Mouse (Mus musculus) neural tube, embryonic 12.5 days (tissue): ENCODE data around the gene Tmem59l. TPM values are rescaled to one million over a fixed set of nuclear protein-coding genes. Genes with fewer than 3 reads are reported as not detected.

Source experiments
- ATAC-seq: fragments of 200-750 bp; cut with Nextera tagmentation; 2 replicates; pipeline ENCODE4 v1.8.0; 2017; ENCODE audit warnings: low read depth, mild to moderate bottlenecking, moderate TSS enrichment, moderate library complexity; ENCODE audit not compliant: low FRiP score
- H3K27ac ChIP-seq: fragments of 300-500 bp; sonication (generic); 2 replicates; pipeline ENCODE4 v1.5.1; 2016
- H3K27me3 ChIP-seq: fragments of 300-500 bp; sonication (generic); replicated peaks from 2 replicates; pipeline ENCODE4 v1.6.1; 2016; ENCODE audit warnings: mild to moderate bottlenecking
- H3K36me3 ChIP-seq: fragments of 300-500 bp; sonication (generic); 2 replicates; pipeline ENCODE4 v1.6.1; 2016; ENCODE audit warnings: mild to moderate bottlenecking
- H3K4me1 ChIP-seq: fragments of 300-500 bp; sonication (generic); 2 replicates; pipeline ENCODE4 v1.6.1; 2016
- H3K4me2 ChIP-seq: fragments of 300-500 bp; sonication (generic); replicated peaks from 2 replicates; pipeline ENCODE4 v1.6.1; 2016; ENCODE audit warnings: mild to moderate bottlenecking
- H3K4me3 ChIP-seq: fragments of 300-500 bp; sonication (generic); 2 replicates; pipeline ENCODE4 v1.5.1; 2016
- H3K9ac ChIP-seq: fragments of 300-500 bp; sonication (generic); 2 replicates; pipeline ENCODE4 v1.6.1; 2016; ENCODE audit warnings: mild to moderate bottlenecking
- H3K9me3 ChIP-seq: fragments of 300-500 bp; sonication (generic); 2 replicates; pipeline ENCODE4 v1.6.1; 2016; ENCODE audit warnings: mild to moderate bottlenecking
- WGBS: fragments of 180-500 bp; shearing (Covaris S2); methylation state at CpG from one replicate; pipeline ENCODE4 v1.1.7; 2016; 5-methylcytosine and 5-hydroxymethylcytosine counted together
- polyA plus RNA-seq: library from polyadenylated mRNA; unstranded; fragments of >200 nt; fragmentation: Nextera tagmentation; extraction: Ambion mirVana; gene quantifications from 2 replicates; pipeline ENCODE4 v1.2.1, GENCODE M21; 2016

Gene Tmem59l
- polyA plus RNA-seq, 1 experiment from 2014 or later, result 37.9 TPM

- H3K9me3 ChIP-seq, result no peaks in the 10 kb centered on the region
- H3K27me3 ChIP-seq, result no peaks in the 10 kb centered on the region
- H3K4me2 ChIP-seq, result no peak overlapping the region
- H3K36me3 ChIP-seq, result no peaks in the 10 kb centered on the region; the same call in 1 of the 2 replicates
- no peak for ATAC-seq
- WGBS, result 71% methylated on average over 4 of the region's 4 CpGs
- H3K9ac ChIP-seq, result no peak overlapping the region
- no peaks in the 10 kb centered on the region for H3K4me1 ChIP-seq
- H3K4me3 ChIP-seq, result no peak overlapping the region
- H3K27ac ChIP-seq, result no peak overlapping the region
These were observed 23.9 kb downstream of the Tmem59l start for GRCm38 (mm10) chr8:70463306-70463705.

GRCm38 (mm10) chr8:70462516-70462813 is 24.7 kb downstream of the Tmem59l start:
- H3K4me1 ChIP-seq, result no peaks in the 10 kb centered on the region
- H3K4me2 ChIP-seq, result no peak overlapping the region
- no peak overlapping the region for H3K9ac ChIP-seq
- H3K36me3 ChIP-seq, result no peaks in the 10 kb centered on the region; the same call in 1 of the 2 replicates
- no peaks in the 10 kb centered on the region for H3K9me3 ChIP-seq
- WGBS, result 84% methylated on average over 8 of the region's 8 CpGs
- ATAC-seq, result no peak
- no peak overlapping the region for H3K27ac ChIP-seq
- H3K4me3 ChIP-seq, result no peak overlapping the region
- H3K27me3 ChIP-seq, result no peaks in the 10 kb centered on the region

- WGBS, result 86% methylated on average over 16 of the region's 16 CpGs
These were observed 25.2 kb downstream of the Tmem59l start for GRCm38 (mm10) chr8:70461765-70462515.

GRCm38 (mm10) chr8:70460606-70461005 is 26.6 kb downstream of the Tmem59l start:
- no peak overlapping the region for H3K4me3 ChIP-seq
- no peaks in the 10 kb centered on the region for H3K9me3 ChIP-seq
- H3K27me3 ChIP-seq, result no peaks in the 10 kb centered on the region
- H3K9ac ChIP-seq, result no peak overlapping the region
- H3K36me3 ChIP-seq, result no peaks in the 10 kb centered on the region; the same call in 1 of the 2 replicates
- no peak overlapping the region for H3K27ac ChIP-seq
- no peak for ATAC-seq
- no peak overlapping the region for H3K4me2 ChIP-seq
- no peaks in the 10 kb centered on the region for H3K4me1 ChIP-seq
- WGBS, result 75% methylated on average over 9 of the region's 9 CpGs

More at GRCm38 (mm10) chr8:70461765-70462515, 25.2 kb downstream of the Tmem59l start:
- ATAC-seq, result no peak
- no peaks in the 10 kb centered on the region for H3K4me1 ChIP-seq
- no peaks in the 10 kb centered on the region for H3K9me3 ChIP-seq
- no peak overlapping the region for H3K9ac ChIP-seq
- no peak overlapping the region for H3K4me2 ChIP-seq
- no peaks in the 10 kb centered on the region for H3K27me3 ChIP-seq
- no peak overlapping the region for H3K4me3 ChIP-seq
- no peak overlapping the region for H3K27ac ChIP-seq
- no peaks in the 10 kb centered on the region; the same call in 1 of the 2 replicates for H3K36me3 ChIP-seq

GRCm38 (mm10) chr8:70460199-70460598 is 27.0 kb downstream of the Tmem59l start:
- Histone ChIP-seq H3K4me2 (no peak overlapping the region), H3K9ac (no peak overlapping the region), H3K36me3 (no peaks in the 10 kb centered on the region; the same call in 1 of the 2 replicates), H3K9me3 (no peaks in the 10 kb centered on the region), H3K27me3 (no peaks in the 10 kb centered on the region), H3K27ac (no peak overlapping the region), H3K4me3 (no peak overlapping the region), H3K4me1 (no peaks in the 10 kb centered on the region)
- 92% methylated on average over 5 of the region's 5 CpGs for WGBS
- no peak for ATAC-seq

GRCm38 (mm10) chr8:70459636-70460035 is 27.5 kb downstream of the Tmem59l start:
- H3K9ac ChIP-seq, result no peak overlapping the region
- no peak overlapping the region for H3K4me2 ChIP-seq
- H3K36me3 ChIP-seq, result no peaks in the 10 kb centered on the region; the same call in 1 of the 2 replicates
- H3K27ac ChIP-seq, result no peak overlapping the region
- WGBS, result 98% methylated on average over 2 of the region's 2 CpGs
- no peaks in the 10 kb centered on the region for H3K9me3 ChIP-seq
- no peak overlapping the region for H3K4me3 ChIP-seq
- H3K27me3 ChIP-seq, result no peaks in the 10 kb centered on the region
- ATAC-seq, result no peak
- no peaks in the 10 kb centered on the region for H3K4me1 ChIP-seq

- WGBS, result 79% methylated on average over 3 of the region's 3 CpGs
- H3K9ac ChIP-seq, result no peak overlapping the region
- no peak overlapping the region for H3K4me3 ChIP-seq
- H3K27me3 ChIP-seq, result no peaks in the 10 kb centered on the region; the same call in 1 of the 2 replicates
- no peak for ATAC-seq
- no peaks in the 10 kb centered on the region for H3K4me1 ChIP-seq
- H3K27ac ChIP-seq, result no peak overlapping the region
- no peaks in the 10 kb centered on the region for H3K9me3 ChIP-seq
- no peak overlapping the region for H3K4me2 ChIP-seq
- no peaks in the 10 kb centered on the region; the same call in 1 of the 2 replicates for H3K36me3 ChIP-seq
These were observed 28.7 kb downstream of the Tmem59l start for GRCm38 (mm10) chr8:70458462-70458861.

- Histone ChIP-seq H3K4me1 (no peaks in the 10 kb centered on the region), H3K27me3 (peaks cover under 1% of the 10 kb centered on the region), H3K27ac (no peak overlapping the region), H3K36me3 (no peaks in the 10 kb centered on the region; the same call in 1 of the 2 replicates), H3K4me3 (no peak overlapping the region), H3K9ac (no peak overlapping the region), H3K4me2 (no peak overlapping the region), H3K9me3 (no peaks in the 10 kb centered on the region)
- 93% methylated on average over 6 of the region's 6 CpGs for WGBS
- no peak for ATAC-seq
These were observed 29.3 kb downstream of the Tmem59l start for GRCm38 (mm10) chr8:70457882-70458281.

- H3K4me2 ChIP-seq, result no peak overlapping the region
- H3K9ac ChIP-seq, result no peak overlapping the region
- H3K4me3 ChIP-seq, result no peak overlapping the region
- no peak for ATAC-seq
- peaks cover 9% of the 10 kb centered on the region for H3K27me3 ChIP-seq
- WGBS, result 93% methylated on average over 1 of the region's 1 CpGs
- no peak overlapping the region for H3K27ac ChIP-seq
- peaks cover 7% of the 10 kb centered on the region for H3K36me3 ChIP-seq
- H3K9me3 ChIP-seq, result no peaks in the 10 kb centered on the region
- no peaks in the 10 kb centered on the region for H3K4me1 ChIP-seq
These were observed 30.2 kb downstream of the Tmem59l start for GRCm38 (mm10) chr8:70456996-70457395.

- Histone ChIP-seq H3K27me3 (peaks cover 15% of the 10 kb centered on the region), H3K4me3 (no peak overlapping the region), H3K9me3 (no peaks in the 10 kb centered on the region), H3K36me3 (peaks cover 19% of the 10 kb centered on the region), H3K4me2 (no peak overlapping the region), H3K4me1 (no peaks in the 10 kb centered on the region), H3K9ac (no peak overlapping the region), H3K27ac (no peak overlapping the region)
- no peak for ATAC-seq
- WGBS, result 87% methylated on average over 5 of the region's 5 CpGs
These were observed 33.3 kb downstream of the Tmem59l start for GRCm38 (mm10) chr8:70453852-70454251.

- H3K27ac ChIP-seq, result no peak overlapping the region
- WGBS, result 66% methylated on average over 52 of the region's 52 CpGs
- H3K9ac ChIP-seq, result no peak overlapping the region
- H3K4me2 ChIP-seq, result no peak overlapping the region
- no peaks in the 10 kb centered on the region for H3K4me1 ChIP-seq
- H3K36me3 ChIP-seq, result peaks cover 19% of the 10 kb centered on the region
- H3K27me3 ChIP-seq, result peaks cover 15% of the 10 kb centered on the region
- no peaks in the 10 kb centered on the region for H3K9me3 ChIP-seq
- ATAC-seq, result no peak
- no peak overlapping the region for H3K4me3 ChIP-seq
These were observed 34.8 kb downstream of the Tmem59l start for GRCm38 (mm10) chr8:70452196-70452966.

- Histone ChIP-seq H3K4me2 (no peak overlapping the region), H3K4me1 (no peaks in the 10 kb centered on the region), H3K27me3 (peaks cover 14% of the 10 kb centered on the region), H3K9me3 (no peaks in the 10 kb centered on the region), H3K36me3 (peaks cover 19% of the 10 kb centered on the region), H3K4me3 (no peak overlapping the region), H3K9ac (no peak overlapping the region), H3K27ac (no peak overlapping the region)
- WGBS, result 75% methylated on average over 19 of the region's 19 CpGs
- ATAC-seq, result no peak
These were observed 39.3 kb downstream of the Tmem59l start for GRCm38 (mm10) chr8:70447639-70448420.
